Mouse (Mus musculus): Measurements from ENCODE around the gene Krt31.

Krt31 gene

DNA sequence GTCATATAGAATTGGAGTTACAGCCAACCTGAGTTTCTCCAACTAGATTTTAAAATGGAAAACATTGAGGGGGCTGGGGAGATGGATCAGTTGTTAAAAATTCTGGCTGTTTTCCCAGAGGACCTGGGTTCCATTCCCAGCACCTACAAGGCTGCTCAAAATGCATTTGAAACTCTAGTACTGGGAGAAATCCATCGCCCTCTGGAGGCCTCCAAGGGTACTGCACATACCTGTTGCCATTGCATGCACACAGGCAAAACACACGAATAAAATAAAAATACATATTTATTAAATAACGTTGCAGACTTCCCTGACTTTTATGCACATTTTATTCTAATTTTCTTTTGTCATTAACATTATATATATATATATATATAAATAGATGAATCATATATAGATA is 43.7 kb downstream of the Krt31 start:
- DNase-seq (ENCODE audit: low read depth, low spot score), result peak; percentile 18

DNA sequence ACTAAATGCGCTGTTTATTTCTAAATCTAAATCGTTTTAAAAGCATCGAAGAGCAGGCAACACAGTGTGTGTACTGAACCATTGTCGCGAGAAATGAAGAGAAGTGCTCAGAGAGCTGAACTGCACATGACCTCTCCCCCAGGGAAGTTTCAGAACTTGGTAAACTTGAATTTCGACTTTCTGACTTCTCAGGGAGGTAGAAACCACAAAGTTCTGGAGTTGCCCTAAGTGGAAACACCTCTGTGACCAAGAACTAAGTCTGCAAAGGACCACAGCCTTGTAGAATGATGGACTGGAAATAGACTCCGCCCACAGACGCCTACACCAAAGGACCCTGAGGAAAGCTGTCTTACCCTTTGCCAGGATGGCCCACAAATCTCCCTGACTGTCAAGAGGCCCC is 44.4 kb downstream of the Krt31 start:
- no peak for DNase-seq (ENCODE audit: low read depth, low spot score)

DNA sequence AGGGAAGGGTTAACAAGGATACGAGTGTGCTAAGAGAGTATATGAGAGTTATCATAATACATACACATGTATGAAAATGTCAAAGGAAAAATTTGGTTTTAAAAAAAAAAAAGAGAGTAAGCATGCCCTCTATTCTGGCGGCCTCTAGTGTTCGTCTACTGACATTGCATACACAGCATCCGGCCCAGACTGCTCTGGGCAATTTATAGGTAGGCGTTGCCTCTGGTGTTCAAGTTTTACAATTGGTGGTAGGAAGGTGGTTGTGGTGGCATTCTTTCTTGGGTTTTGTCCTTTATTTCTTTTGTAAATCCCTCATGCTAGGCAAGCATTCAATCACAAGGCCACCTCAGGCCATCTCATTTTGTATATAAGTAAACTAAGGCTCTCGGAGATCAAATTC is 45.5 kb downstream of the Krt31 start:
- peak; percentile 50 for DNase-seq (ENCODE audit: low read depth, low spot score)

DNA sequence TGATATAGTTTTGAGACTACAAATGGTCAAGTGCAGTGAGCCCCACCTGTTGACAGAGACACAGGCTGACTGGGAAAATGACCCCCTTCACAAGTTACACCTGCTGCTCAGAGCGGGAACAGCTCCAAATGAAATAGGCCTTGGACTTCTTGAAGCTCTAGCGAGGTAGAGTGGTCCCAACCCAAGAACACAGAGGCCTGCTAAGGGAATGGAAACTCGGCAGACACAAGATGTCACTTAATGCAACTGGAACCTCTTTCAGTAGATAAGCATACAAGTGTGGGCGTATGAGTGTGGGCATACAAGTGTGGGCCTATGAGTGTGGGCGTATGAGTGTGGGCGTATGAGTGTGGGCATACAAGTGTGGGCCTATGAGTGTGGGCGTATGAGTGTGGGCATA is 51.3 kb downstream of the Krt31 start:
- DNase-seq (ENCODE audit: low read depth, low spot score), result no peak
